Mouse (Mus musculus): ENCODE data around the gene Cplx2. TPM values are rescaled to one million over a fixed set of nuclear protein-coding genes. Genes with fewer than 3 reads are reported as not detected.

Gene Cplx2
- polyA plus RNA-seq, 1 experiment from 2014 or later: 5.3 TPM

- Histone ChIP-seq H3K9me3 (replicated peaks) (no peaks in the 10 kb centered on the region), H3K4me2 (peak overlapping the region; percentile 14; the same call in 1 of the 2 replicates), H3K4me3 (replicated peaks) (no peak overlapping the region), H3K4me1 (peaks cover 30% of the 10 kb centered on the region), H3K36me3 (no peaks in the 10 kb centered on the region), H3K27me3 (peaks cover 40% of the 10 kb centered on the region), H3K27ac (no peak overlapping the region), H3K9ac (no peak overlapping the region)
- ATAC-seq (replicated peaks; ENCODE audit: low FRiP score): no peak
- 12% methylated on average over 16 of the region's 16 CpGs for WGBS
These were observed 1.5 kb downstream of the Cplx2 start for GRCm38 (mm10) chr13:54372665-54373064.

- Histone ChIP-seq H3K4me1 (peaks cover 30% of the 10 kb centered on the region), H3K27me3 (peaks cover 40% of the 10 kb centered on the region), H3K4me3 (replicated peaks) (no peak overlapping the region), H3K9me3 (replicated peaks) (no peaks in the 10 kb centered on the region), H3K9ac (no peak overlapping the region), H3K27ac (no peak overlapping the region), H3K36me3 (no peaks in the 10 kb centered on the region), H3K4me2 (no peak overlapping the region)
- no peak for ATAC-seq (replicated peaks; ENCODE audit: low FRiP score)
- WGBS: 41% methylated on average over 9 of the region's 9 CpGs
These were observed 3.1 kb downstream of the Cplx2 start for GRCm38 (mm10) chr13:54374106-54374706.

- H3K4me2 ChIP-seq: no peak overlapping the region
- H3K9me3 ChIP-seq (replicated peaks): no peaks in the 10 kb centered on the region
- no peak overlapping the region for H3K27ac ChIP-seq
- H3K27me3 ChIP-seq: peaks cover 26% of the 10 kb centered on the region
- no peak overlapping the region for H3K9ac ChIP-seq
- ATAC-seq (replicated peaks; ENCODE audit: low FRiP score): no peak
- H3K36me3 ChIP-seq: no peaks in the 10 kb centered on the region
- WGBS: 54% methylated on average over 11 of the region's 11 CpGs
- peaks cover 23% of the 10 kb centered on the region for H3K4me1 ChIP-seq
- H3K4me3 ChIP-seq (replicated peaks): no peak overlapping the region
These were observed 4.6 kb downstream of the Cplx2 start for GRCm38 (mm10) chr13:54375497-54376495.

- Histone ChIP-seq H3K27ac (no peak overlapping the region), H3K36me3 (no peaks in the 10 kb centered on the region), H3K4me1 (peaks cover 14% of the 10 kb centered on the region), H3K9me3 (replicated peaks) (no peaks in the 10 kb centered on the region), H3K4me2 (no peak overlapping the region), H3K9ac (no peak overlapping the region), H3K27me3 (peaks cover 19% of the 10 kb centered on the region), H3K4me3 (replicated peaks) (no peak overlapping the region)
- 81% methylated on average over 7 of the region's 7 CpGs for whole genome bisulfite sequencing
- no peak for ATAC-seq (replicated peaks; ENCODE audit: low FRiP score)
These were observed 5.6 kb downstream of the Cplx2 start for GRCm38 (mm10) chr13:54376736-54377135.

- Histone ChIP-seq H3K27ac (no peak overlapping the region), H3K9me3 (replicated peaks) (no peaks in the 10 kb centered on the region), H3K4me1 (0 out of 2 replicates have a peak, but pooled peaks cover 3% of the 10 kb centered on the region), H3K36me3 (no peaks in the 10 kb centered on the region), H3K9ac (no peak overlapping the region), H3K4me2 (no peak overlapping the region), H3K4me3 (replicated peaks) (no peak overlapping the region), H3K27me3 (peaks cover 7% of the 10 kb centered on the region)
- 65% methylated on average over 3 of the region's 3 CpGs for WGBS
- no peak for ATAC-seq (replicated peaks; ENCODE audit: low FRiP score)
These were observed 6.9 kb downstream of the Cplx2 start for GRCm38 (mm10) chr13:54378051-54378450.

GRCm38 (mm10) chr13:54380421-54380820 is 9.3 kb downstream of the Cplx2 start:
- H3K9me3 ChIP-seq (replicated peaks): no peaks in the 10 kb centered on the region

GRCm38 (mm10) chr13:54381396-54381795 is 10.2 kb downstream of the Cplx2 start:
- no peaks in the 10 kb centered on the region for H3K9me3 ChIP-seq (replicated peaks)
- no peak overlapping the region for H3K4me3 ChIP-seq (replicated peaks)
- H3K27me3 ChIP-seq: peaks cover 2% of the 10 kb centered on the region; the same call in 1 of the 2 replicates
- H3K27ac ChIP-seq: no peak overlapping the region
- no peak overlapping the region for H3K9ac ChIP-seq
- no peak overlapping the region for H3K4me2 ChIP-seq
- no peaks in the 10 kb centered on the region for H3K36me3 ChIP-seq
- no peak for ATAC-seq (replicated peaks; ENCODE audit: low FRiP score)
- WGBS: 91% methylated on average over 8 of the region's 8 CpGs
- peaks cover 12% of the 10 kb centered on the region for H3K4me1 ChIP-seq

More at GRCm38 (mm10) chr13:54380421-54380820, 9.3 kb downstream of the Cplx2 start:
- Histone ChIP-seq H3K27ac (no peak overlapping the region), H3K4me3 (replicated peaks) (no peak overlapping the region), H3K9ac (no peak overlapping the region), H3K36me3 (no peaks in the 10 kb centered on the region), H3K4me1 (peaks cover 13% of the 10 kb centered on the region), H3K27me3 (peaks cover 2% of the 10 kb centered on the region; the same call in 1 of the 2 replicates), H3K4me2 (no peak overlapping the region)
- no peak for ATAC-seq (replicated peaks; ENCODE audit: low FRiP score)
- WGBS: 86% methylated on average over 5 of the region's 5 CpGs

- ATAC-seq (replicated peaks; ENCODE audit: low FRiP score): 0 out of 2 replicates have a peak, but pooled peaks have one; percentile 12
- 82% methylated on average over 5 of the region's 5 CpGs for WGBS
- Histone ChIP-seq H3K4me2 (no peak overlapping the region), H3K9ac (no peak overlapping the region), H3K4me1 (peaks cover 10% of the 10 kb centered on the region), H3K4me3 (replicated peaks) (no peak overlapping the region), H3K27me3 (peaks cover 5% of the 10 kb centered on the region; the same call in 1 of the 2 replicates), H3K27ac (no peak overlapping the region), H3K9me3 (replicated peaks) (no peaks in the 10 kb centered on the region), H3K36me3 (no peaks in the 10 kb centered on the region)
These were observed 12.4 kb downstream of the Cplx2 start for GRCm38 (mm10) chr13:54383531-54383930.

- Histone ChIP-seq H3K4me3 (replicated peaks) (no peak overlapping the region), H3K9ac (no peak overlapping the region), H3K27ac (no peak overlapping the region), H3K4me1 (peaks cover 10% of the 10 kb centered on the region), H3K36me3 (no peaks in the 10 kb centered on the region), H3K9me3 (replicated peaks) (no peaks in the 10 kb centered on the region), H3K4me2 (peak overlapping the region; percentile 17), H3K27me3 (peaks cover 5% of the 10 kb centered on the region; the same call in 1 of the 2 replicates)
- 17% methylated on average over 5 of the region's 5 CpGs for WGBS
- no peak for ATAC-seq (replicated peaks; ENCODE audit: low FRiP score)
These were observed 13.4 kb downstream of the Cplx2 start for GRCm38 (mm10) chr13:54384518-54384917.

GRCm38 (mm10) chr13:54385008-54386004 is 14.2 kb downstream of the Cplx2 start:
- 30% methylated on average over 19 of the region's 19 CpGs for WGBS
- Histone ChIP-seq H3K36me3 (no peaks in the 10 kb centered on the region), H3K4me3 (replicated peaks) (no peak overlapping the region), H3K4me1 (peaks cover 16% of the 10 kb centered on the region), H3K4me2 (peak overlapping the region; percentile 17), H3K27ac (no peak overlapping the region), H3K27me3 (peaks cover 5% of the 10 kb centered on the region; the same call in 1 of the 2 replicates), H3K9ac (no peak overlapping the region), H3K9me3 (replicated peaks) (no peaks in the 10 kb centered on the region)
- ATAC-seq (replicated peaks; ENCODE audit: low FRiP score): no peak

- ATAC-seq (replicated peaks; ENCODE audit: low FRiP score): no peak
- Histone ChIP-seq H3K27me3 (peaks cover 5% of the 10 kb centered on the region; the same call in 1 of the 2 replicates), H3K9me3 (replicated peaks) (no peaks in the 10 kb centered on the region), H3K27ac (no peak overlapping the region; the same call in 1 of the 2 replicates), H3K4me2 (no peak overlapping the region), H3K4me3 (replicated peaks) (no peak overlapping the region), H3K36me3 (no peaks in the 10 kb centered on the region), H3K9ac (no peak overlapping the region), H3K4me1 (peaks cover 9% of the 10 kb centered on the region)
- 52% methylated on average over 8 of the region's 8 CpGs for WGBS
These were observed 18.9 kb downstream of the Cplx2 start for GRCm38 (mm10) chr13:54389971-54390564.

Data from kidney, embryonic 15.5 days (tissue).